Mouse (Mus musculus) myocyte (in vitro differentiated cells): ENCODE results near the gene Capn9. TPM values are rescaled to one million over a fixed set of nuclear protein-coding genes. Genes with fewer than 3 reads are reported as not detected.

Source experiments
- H3K27me3 ChIP-seq: one replicate; pipeline ENCODE4 v1.6.1; 2011; ENCODE audit not compliant: control insufficient read depth, insufficient read depth, insufficient read length
- H3K36me3 ChIP-seq: one replicate; pipeline ENCODE4 v1.6.1; 2011; ENCODE audit not compliant: control insufficient read depth, insufficient read depth
- H3K4me2 ChIP-seq: one replicate; pipeline ENCODE4 v1.6.1; 2011; ENCODE audit warnings: low read depth, control low read depth
- H3K4me3 ChIP-seq: one replicate; pipeline ENCODE4 v1.5.1; 2011; ENCODE audit warnings: mild to moderate bottlenecking, control low read depth, moderate library complexity
- H3K79me2 ChIP-seq: one replicate; pipeline ENCODE4 v1.6.1; 2011; ENCODE audit not compliant: control insufficient read depth, insufficient read depth
- H3ac ChIP-seq: one replicate; pipeline ENCODE4 v1.6.1; 2011; ENCODE audit not compliant: control insufficient read depth, insufficient read length
- CEBPB ChIP-seq: IDR thresholded peaks from 2 replicates; pipeline ENCODE4 v1.6.1; 2011; ENCODE audit warnings: mild to moderate bottlenecking, moderate library complexity; ENCODE audit not compliant: poor library complexity, insufficient read depth, severe bottlenecking
- E2F4 ChIP-seq: IDR thresholded peaks from one replicate; pipeline ENCODE4 v1.6.1; 2011; ENCODE audit warnings: mild to moderate bottlenecking, control low read depth, moderate library complexity; ENCODE audit not compliant: insufficient read depth
- MAX ChIP-seq: IDR thresholded peaks from one replicate; pipeline ENCODE4 v1.6.1; 2011; ENCODE audit warnings: low read depth, mild to moderate bottlenecking, control low read depth
- MYOD1 ChIP-seq, 3 experiments: IDR thresholded peaks; one replicate each; pipeline ENCODE4 v1.6.1; 2011; ENCODE audit warnings: control low read depth in 2 of 3, low read depth in 2 of 3, mild to moderate bottlenecking in 2 of 3, moderate library complexity in 1 of 3; ENCODE audit not compliant: insufficient read length in 2 of 3, control insufficient read depth in 1 of 3
- MYOG ChIP-seq, 3 experiments: IDR thresholded peaks; one replicate each; pipeline ENCODE4 v1.6.1; 2011; ENCODE audit warnings: control low read depth in 2 of 3, low read depth in 2 of 3, mild to moderate bottlenecking in 2 of 3; ENCODE audit not compliant: insufficient read length in 2 of 3, control insufficient read depth in 1 of 3, insufficient read depth in 1 of 3
- POLR2A ChIP-seq: IDR thresholded peaks from one replicate; pipeline ENCODE4 v1.6.1; 2011; ENCODE audit warnings: low read depth, mild to moderate bottlenecking, control low read depth, moderate library complexity; ENCODE audit not compliant: insufficient read length
- POLR2AphosphoS2 ChIP-seq: IDR thresholded peaks from one replicate; pipeline ENCODE4 v1.6.1; 2011; ENCODE audit warnings: low read depth, control low read depth; ENCODE audit not compliant: insufficient read length
- REST ChIP-seq: IDR thresholded peaks from one replicate; pipeline ENCODE4 v1.6.1; 2011; ENCODE audit warnings: mild to moderate bottlenecking, control low read depth, moderate library complexity; ENCODE audit not compliant: insufficient read depth, insufficient read length
- SRF ChIP-seq: IDR thresholded peaks from one replicate; pipeline ENCODE4 v1.6.1; 2011; ENCODE audit warnings: low read depth; ENCODE audit not compliant: control insufficient read depth, insufficient read length
- TCF12 ChIP-seq: IDR thresholded peaks from one replicate; pipeline ENCODE4 v1.6.1; 2011; ENCODE audit warnings: mild to moderate bottlenecking, control low read depth; ENCODE audit not compliant: poor library complexity, insufficient read depth, severe bottlenecking
- TCF3 ChIP-seq: IDR thresholded peaks from one replicate; pipeline ENCODE4 v1.6.1; 2011; ENCODE audit warnings: low read depth, control low read depth; ENCODE audit not compliant: insufficient read length
- USF1 ChIP-seq: IDR thresholded peaks from one replicate; pipeline ENCODE4 v1.6.1; 2011; ENCODE audit warnings: low read depth, mild to moderate bottlenecking, control low read depth, moderate library complexity
- polyA plus RNA-seq: library from polyadenylated mRNA; unstranded; fragments of >200 nt; fragmentation: generic; extraction: Trizol; gene quantifications from one replicate; pipeline ENCODE4 v1.2.1, GENCODE M21; 2012; ENCODE audit warnings: missing spikeins

Capn9 gene
- polyA plus RNA-seq, 1 experiment = 0.04 TPM

DNA sequence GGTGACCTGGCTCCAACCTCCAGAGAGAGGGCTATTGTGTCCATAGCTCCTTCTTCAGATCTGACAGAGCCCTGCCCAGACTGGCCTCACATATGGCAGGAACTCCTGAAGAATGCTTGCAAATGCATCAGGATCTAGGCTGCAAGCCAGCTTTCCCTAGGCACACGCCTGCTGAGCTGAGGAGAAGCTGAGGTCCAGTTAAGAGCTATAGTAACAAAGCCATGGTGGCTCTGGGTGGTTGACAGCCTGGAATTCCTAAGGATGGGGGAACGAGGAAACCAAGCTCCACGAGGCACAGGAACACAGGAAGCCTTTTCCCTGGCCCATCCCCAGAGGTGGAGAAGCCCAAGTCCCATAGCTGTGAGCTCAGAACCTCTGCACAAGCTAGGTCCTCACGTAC is 76.6 kb downstream of the Capn9 start:
- H3ac ChIP-seq = no peak overlapping the region
- TF ChIP-seq USF1 (no peak), TCF12 (no peak), POLR2A (no peak), POLR2AphosphoS2 (no peak), MYOG (IDR thresholded peaks at IDR 0.05; ENCODE audit: control insufficient read depth in 1 of 3, insufficient read depth in 1 of 3, insufficient read length in 2 of 3, low read depth in 2 of 3) (no peak), REST (no peak), E2F4 (no peak), SRF (no peak), MAX (no peak), TCF3 (no peak), CEBPB (no peak), MYOD1 (IDR thresholded peaks at IDR 0.05; ENCODE audit: control insufficient read depth in 1 of 3, insufficient read length in 2 of 3, low read depth in 2 of 3) (no peak)
- H3K4me3 ChIP-seq = no peak overlapping the region
- H3K36me3 ChIP-seq = peaks cover 14% of the 10 kb centered on the region
- no peaks in the 10 kb centered on the region for H3K27me3 ChIP-seq
- H3K4me2 ChIP-seq = peak overlapping the region; percentile 1
- peaks cover 55% of the 10 kb centered on the region for H3K79me2 ChIP-seq

DNA sequence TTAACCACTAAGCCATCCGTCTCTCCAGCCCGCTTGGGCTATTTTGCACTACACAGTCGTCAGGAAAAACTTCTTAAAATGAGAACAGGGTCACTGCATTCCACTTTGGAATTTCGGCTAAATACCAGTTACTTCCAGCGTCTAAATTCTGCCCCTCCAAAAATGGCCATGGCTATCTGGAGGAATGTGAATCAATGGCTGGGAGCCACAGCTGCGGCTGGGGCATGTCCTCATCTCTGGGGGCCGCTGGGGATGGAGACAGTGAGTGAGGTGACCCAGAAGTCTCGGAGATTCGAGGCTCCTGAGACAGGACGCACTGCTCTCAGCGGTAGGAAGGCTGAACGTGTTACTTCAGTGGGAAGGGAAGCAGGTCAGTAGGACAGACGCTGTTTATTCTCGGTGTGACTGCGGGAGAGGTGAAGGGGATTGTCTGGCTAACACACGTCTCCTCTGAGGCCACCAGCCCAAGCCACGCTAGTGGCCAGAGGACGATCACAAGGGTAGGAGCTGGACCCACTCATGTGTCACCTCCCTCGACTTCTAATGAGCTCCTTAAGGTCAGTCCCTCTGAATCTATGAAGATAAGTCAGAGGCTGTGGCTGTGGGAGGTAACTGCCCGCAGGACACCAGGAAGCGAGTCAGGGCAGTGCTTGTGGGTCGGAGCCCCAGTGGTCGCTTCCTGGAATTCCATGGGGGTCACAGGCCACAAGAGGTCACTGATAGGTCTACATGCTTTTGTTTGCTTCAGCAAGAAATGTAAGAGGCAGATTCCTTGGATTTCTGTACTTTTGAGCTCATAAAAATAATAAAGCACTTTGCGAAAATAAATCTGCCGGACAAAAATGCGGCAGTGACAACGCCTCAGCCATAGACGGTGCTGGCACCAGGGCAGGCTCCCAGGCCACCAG is 77.9 kb downstream of the Capn9 start:
- TF ChIP-seq TCF12 (no peak), POLR2AphosphoS2 (no peak), MYOG (IDR thresholded peaks at IDR 0.05; ENCODE audit: control insufficient read depth in 1 of 3, insufficient read depth in 1 of 3, insufficient read length in 2 of 3, low read depth in 2 of 3) (peak in 1 of 3 experiments; percentile 37), SRF (no peak), REST (no peak)
- peaks cover 14% of the 10 kb centered on the region for H3K36me3 ChIP-seq
- H3ac ChIP-seq = no peak overlapping the region
- no peak overlapping the region for H3K4me3 ChIP-seq
- peak overlapping the region; percentile 28 for H3K4me2 ChIP-seq
- no peaks in the 10 kb centered on the region for H3K27me3 ChIP-seq
- peaks cover 59% of the 10 kb centered on the region for H3K79me2 ChIP-seq

DNA sequence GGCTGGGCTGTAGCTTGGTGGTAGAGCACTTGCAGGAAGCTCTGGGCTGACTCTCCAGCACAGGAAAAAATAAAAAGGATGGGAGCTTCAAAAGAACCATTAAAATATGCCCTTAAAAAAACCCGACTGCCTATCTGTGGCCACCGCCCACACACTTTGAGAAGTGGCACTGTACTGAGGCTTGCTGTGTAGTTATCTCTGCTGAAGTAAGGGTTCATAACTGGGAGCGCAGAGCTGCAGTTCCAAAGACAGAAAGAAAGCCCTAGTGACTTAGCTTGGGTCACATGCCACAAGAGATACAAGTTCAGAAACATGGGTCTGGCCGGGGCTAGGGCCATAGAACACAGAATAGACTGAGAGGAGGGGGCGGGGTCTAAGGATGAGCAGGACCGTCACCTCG is 82.0 kb downstream of the Capn9 start:
- Histone ChIP-seq H3K36me3 (peaks cover 8% of the 10 kb centered on the region), H3K4me2 (peak overlapping the region; percentile 44), H3K27me3 (no peaks in the 10 kb centered on the region), H3ac (no peak overlapping the region), H3K4me3 (no peak overlapping the region), H3K79me2 (peaks cover 89% of the 10 kb centered on the region)
- no peak for TF ChIP-seq MYOG (IDR thresholded peaks at IDR 0.05; ENCODE audit: control insufficient read depth in 1 of 3, insufficient read depth in 1 of 3, insufficient read length in 2 of 3, low read depth in 2 of 3)
- TF ChIP-seq POLR2A = no peak

DNA sequence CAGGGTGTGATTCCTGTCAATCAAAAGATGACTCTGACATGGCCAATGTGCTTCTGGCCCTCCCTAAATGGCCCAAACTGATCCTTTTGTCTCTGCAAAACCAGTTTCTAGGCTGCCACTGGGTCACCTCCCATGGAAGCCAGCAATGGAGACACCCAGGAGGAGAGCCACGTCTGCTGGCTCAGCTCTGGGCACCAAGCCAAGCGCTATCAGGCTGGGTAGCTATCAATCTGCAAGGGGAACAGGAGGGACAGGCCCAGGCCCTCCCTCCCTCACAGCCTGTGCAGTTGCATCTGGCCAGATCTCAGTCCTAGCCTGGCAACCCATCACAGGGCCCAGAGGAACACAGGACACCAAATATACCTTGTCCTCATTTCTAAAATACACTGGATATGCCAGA is 82.5 kb downstream of the Capn9 start:
- H3K36me3 ChIP-seq = peaks cover 8% of the 10 kb centered on the region
- H3K27me3 ChIP-seq = no peaks in the 10 kb centered on the region
- peaks cover 89% of the 10 kb centered on the region for H3K79me2 ChIP-seq
- no peak overlapping the region for H3ac ChIP-seq
- no peak for TF ChIP-seq CEBPB
- no peak for TF ChIP-seq E2F4
- peak overlapping the region; percentile 44 for H3K4me2 ChIP-seq
- no peak overlapping the region for H3K4me3 ChIP-seq

DNA sequence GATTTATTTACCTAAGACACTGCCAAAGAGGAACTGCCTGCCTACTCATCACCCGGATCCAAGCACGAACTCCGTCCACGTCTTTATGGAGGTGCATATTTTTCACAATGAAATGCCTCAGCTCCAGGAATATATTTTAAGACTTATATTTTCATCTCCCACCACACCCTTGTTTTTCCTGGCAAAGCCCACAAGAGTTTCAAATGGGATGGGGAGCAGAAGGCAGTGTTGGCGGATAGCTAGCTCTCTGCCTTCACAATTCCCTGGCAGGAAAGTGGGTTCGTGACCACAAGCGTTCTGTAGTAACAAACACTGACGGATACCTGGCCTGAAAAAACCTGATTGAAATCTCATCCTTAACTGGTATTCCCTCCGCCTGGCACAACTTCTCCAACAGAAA is 85.9 kb downstream of the Capn9 start:
- TF ChIP-seq MAX = no peak
- no peak for TF ChIP-seq CEBPB
- no peak for TF ChIP-seq REST
- TF ChIP-seq MYOG (IDR thresholded peaks at IDR 0.05; ENCODE audit: control insufficient read depth in 1 of 3, insufficient read depth in 1 of 3, insufficient read length in 2 of 3, low read depth in 2 of 3) = no peak
- TF ChIP-seq TCF12 = no peak
- TF ChIP-seq SRF = no peak
- no peak for TF ChIP-seq USF1
- no peak for TF ChIP-seq E2F4
- TF ChIP-seq MYOD1 (IDR thresholded peaks at IDR 0.05; ENCODE audit: control insufficient read depth in 1 of 3, insufficient read length in 2 of 3, low read depth in 2 of 3) = no peak
- no peak for TF ChIP-seq POLR2AphosphoS2
- peak overlapping the region; percentile 73 for H3ac ChIP-seq
- H3K79me2 ChIP-seq = peaks cover 60% of the 10 kb centered on the region
- no peaks in the 10 kb centered on the region for H3K36me3 ChIP-seq
- H3K4me3 ChIP-seq = peak overlapping the region; percentile 68
- H3K4me2 ChIP-seq = peak overlapping the region; percentile 77
- no peaks in the 10 kb centered on the region for H3K27me3 ChIP-seq
